Mouse (Mus musculus): ENCODE measurements around the gene Chl1. TPM values are rescaled to one million over a fixed set of nuclear protein-coding genes. Genes with fewer than 3 reads are reported as not detected.

Gene Chl1
- polyA plus RNA-seq (2012; rRNA removed), result 0.07 and 1.3 TPM in 2 replicates

DNA sequence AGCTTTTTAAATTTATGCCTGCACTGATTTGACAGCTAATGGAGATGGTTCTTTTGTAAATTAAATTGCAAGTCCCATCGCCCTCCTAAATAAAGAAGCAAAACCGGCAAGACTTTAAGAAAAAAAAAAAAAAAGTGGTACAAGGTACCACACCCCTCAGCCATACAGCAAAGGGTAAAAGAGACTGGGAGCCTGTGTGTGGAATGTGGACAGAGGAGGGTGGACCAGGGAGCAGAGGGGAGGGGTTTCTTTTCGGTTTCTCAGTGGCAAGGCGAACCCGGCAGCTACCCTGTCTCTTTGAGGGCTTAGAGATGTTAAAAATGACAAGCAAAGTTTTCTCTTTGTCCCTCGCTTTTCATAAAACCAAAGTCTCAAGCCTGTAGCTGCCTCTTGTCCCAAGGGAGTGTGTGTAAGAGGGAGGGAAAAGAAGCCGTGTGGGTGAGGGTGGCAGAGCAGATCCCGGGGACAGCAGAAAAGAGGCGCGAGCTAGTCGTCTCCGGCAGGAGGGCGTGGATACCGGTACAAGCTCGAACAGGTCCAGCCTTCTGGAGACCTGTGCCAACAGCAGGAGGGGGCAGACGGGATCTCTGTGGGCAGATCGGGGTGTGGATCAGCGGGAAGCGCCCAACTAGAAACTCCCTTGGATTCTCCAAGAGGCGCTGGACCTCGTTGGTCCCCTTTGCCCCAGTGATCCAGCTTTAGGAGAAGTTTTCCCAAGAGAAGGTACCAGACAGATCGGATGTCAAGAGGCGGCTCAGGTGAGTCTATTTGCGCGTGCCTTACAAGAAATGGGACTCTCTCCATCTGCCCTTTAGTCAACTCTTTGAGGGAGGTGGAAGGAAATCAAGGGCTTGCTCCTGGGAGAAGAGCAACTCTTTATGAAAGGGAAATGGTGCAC, at the start of gene Chl1:
Gene Chl1, plus strand, starts transcription at position 195 of the 898 bp plus-strand sequence.
- DNase-seq, result no peak
- WGBS, result 4% methylated on average over 25 of the region's 25 CpGs
- TF ChIP-seq CTCF (IDR thresholded peaks at IDR 0.05; ENCODE audit: insufficient read depth, low read length) (no peak), POLR2A (IDR thresholded peaks at IDR 0.05; ENCODE audit: borderline replicate concordance, extremely low read depth, low read depth, low read length) (no peak)
- no peaks in the 10 kb centered on the region for H3K4me1 ChIP-seq (ENCODE audit: control insufficient read depth, insufficient read depth, low read length)
- no peak within 1 kb of the TSS for H3K4me3 ChIP-seq (replicated peaks; ENCODE audit: extremely low read depth, low read depth, low read length)

DNA sequence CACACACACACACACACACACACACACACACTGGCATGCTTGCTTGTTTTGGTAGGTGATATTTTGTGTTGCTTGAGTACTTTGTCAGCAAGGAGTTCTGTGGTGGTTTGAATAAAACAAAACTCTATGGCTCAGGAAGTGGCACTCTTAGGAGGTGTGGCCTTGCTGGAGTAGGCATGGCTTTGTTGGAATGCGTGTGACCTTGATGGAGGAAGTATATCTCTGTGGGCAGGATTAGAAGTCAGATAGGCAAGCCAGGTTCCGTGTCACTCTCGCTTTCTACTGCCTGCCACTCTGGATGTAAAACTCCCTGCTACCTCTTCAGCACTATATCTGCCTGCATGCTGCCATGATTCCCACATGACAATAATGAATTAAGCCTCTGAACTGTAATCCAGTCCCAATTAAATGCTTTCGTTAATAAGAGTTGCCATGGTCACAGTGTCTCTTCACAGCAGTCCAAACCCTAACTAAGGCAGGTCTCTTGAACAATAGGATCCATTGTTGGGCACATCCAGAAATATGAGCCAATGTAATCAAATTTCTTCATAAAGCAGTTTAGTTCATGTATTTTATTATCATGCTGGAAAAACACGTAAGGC, 44.8 kb upstream of the Chl1 start:
- 68% methylated on average over 5 of the region's 5 CpGs for WGBS
- no peak for TF ChIP-seq POLR2A (IDR thresholded peaks at IDR 0.05; ENCODE audit: borderline replicate concordance, extremely low read depth, low read depth, low read length)
- no peak for TF ChIP-seq CTCF (IDR thresholded peaks at IDR 0.05; ENCODE audit: insufficient read depth, low read length)
- no peak for DNase-seq
- Histone ChIP-seq H3K4me1 (ENCODE audit: control insufficient read depth, insufficient read depth, low read length) (no peaks in the 10 kb centered on the region), H3K4me3 (replicated peaks; ENCODE audit: extremely low read depth, low read depth, low read length) (no peak overlapping the region)

DNA sequence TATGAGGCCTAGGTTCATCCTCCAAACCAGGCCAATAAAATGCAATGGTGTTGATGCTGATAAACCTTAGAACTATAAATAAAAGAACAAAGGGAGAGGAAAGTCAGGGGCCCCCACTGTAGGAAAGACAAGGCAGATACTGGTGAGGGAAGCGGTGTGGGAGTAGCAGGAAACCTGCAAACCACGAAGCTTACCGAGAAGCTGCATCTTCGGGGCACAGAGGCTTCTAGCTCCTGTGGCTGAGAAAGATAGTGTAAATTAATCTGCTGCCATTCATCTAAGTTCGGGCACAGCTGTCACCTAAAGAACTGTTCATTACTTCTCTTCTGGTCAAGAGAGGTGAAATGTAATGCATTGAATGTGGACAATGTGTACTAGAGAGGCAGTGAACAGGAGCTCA, 37.1 kb upstream of the Chl1 start:
- no peak for DNase-seq
- TF ChIP-seq CTCF (IDR thresholded peaks at IDR 0.05; ENCODE audit: insufficient read depth, low read length) (no peak), POLR2A (IDR thresholded peaks at IDR 0.05; ENCODE audit: borderline replicate concordance, extremely low read depth, low read depth, low read length) (no peak)
- Histone ChIP-seq H3K4me3 (replicated peaks; ENCODE audit: extremely low read depth, low read depth, low read length) (no peak overlapping the region), H3K4me1 (ENCODE audit: control insufficient read depth, insufficient read depth, low read length) (no peaks in the 10 kb centered on the region)
- WGBS, result 29% methylated on average over 5 of the region's 5 CpGs

DNA sequence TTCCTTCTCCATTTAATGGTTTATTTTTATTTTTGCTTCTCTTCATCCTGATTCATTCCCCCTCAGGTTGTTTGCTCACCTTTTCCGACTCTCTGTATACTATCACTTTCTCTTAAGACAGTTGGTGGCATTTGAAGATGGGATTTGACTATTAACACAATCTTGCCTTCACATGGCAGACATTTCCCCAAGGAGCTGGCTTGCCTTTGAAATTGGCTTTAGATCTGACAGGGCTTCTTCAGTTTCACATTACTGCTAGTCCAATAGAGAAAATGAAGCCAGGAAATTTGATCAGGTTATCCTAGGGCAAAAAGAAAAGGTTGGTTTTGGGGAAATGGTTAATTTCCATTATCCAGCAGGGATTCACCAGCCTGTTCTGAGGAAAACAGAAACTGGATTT, 23.2 kb upstream of the Chl1 start:
- no peak for DNase-seq
- no peak for TF ChIP-seq POLR2A (IDR thresholded peaks at IDR 0.05; ENCODE audit: borderline replicate concordance, extremely low read depth, low read depth, low read length)
- TF ChIP-seq CTCF (IDR thresholded peaks at IDR 0.05; ENCODE audit: insufficient read depth, low read length), result no peak
- 73% methylated on average over 1 of the region's 1 CpGs for WGBS
- H3K4me3 ChIP-seq (replicated peaks; ENCODE audit: extremely low read depth, low read depth, low read length), result no peak overlapping the region
- H3K4me1 ChIP-seq (ENCODE audit: control insufficient read depth, insufficient read depth, low read length), result no peaks in the 10 kb centered on the region

DNA sequence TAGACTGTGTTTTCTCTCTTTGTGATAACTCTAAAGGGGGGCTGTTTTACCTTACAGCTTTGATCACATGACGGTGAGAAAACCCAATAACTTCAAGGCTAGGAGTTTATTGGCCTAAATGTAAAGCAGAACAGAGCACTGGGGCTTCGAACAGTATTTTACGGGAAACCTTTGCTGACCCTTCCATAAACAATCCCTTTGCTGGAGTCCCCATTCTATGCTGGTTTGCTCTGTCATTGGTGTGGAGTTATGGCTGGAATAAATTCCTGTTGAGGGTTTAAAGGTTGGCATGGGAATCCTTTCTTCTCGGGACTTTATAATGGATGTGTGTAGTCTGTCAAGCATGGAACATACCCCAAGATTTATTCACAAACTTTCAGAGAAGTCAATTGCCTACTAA, 12.0 kb upstream of the Chl1 start:
- H3K4me3 ChIP-seq (replicated peaks; ENCODE audit: extremely low read depth, low read depth, low read length), result no peak overlapping the region
- no peaks in the 10 kb centered on the region for H3K4me1 ChIP-seq (ENCODE audit: control insufficient read depth, insufficient read depth, low read length)
- TF ChIP-seq CTCF (IDR thresholded peaks at IDR 0.05; ENCODE audit: insufficient read depth, low read length) (no peak), POLR2A (IDR thresholded peaks at IDR 0.05; ENCODE audit: borderline replicate concordance, extremely low read depth, low read depth, low read length) (no peak)
- DNase-seq, result no peak
- WGBS, result 74% methylated on average over 4 of the region's 4 CpGs

DNA sequence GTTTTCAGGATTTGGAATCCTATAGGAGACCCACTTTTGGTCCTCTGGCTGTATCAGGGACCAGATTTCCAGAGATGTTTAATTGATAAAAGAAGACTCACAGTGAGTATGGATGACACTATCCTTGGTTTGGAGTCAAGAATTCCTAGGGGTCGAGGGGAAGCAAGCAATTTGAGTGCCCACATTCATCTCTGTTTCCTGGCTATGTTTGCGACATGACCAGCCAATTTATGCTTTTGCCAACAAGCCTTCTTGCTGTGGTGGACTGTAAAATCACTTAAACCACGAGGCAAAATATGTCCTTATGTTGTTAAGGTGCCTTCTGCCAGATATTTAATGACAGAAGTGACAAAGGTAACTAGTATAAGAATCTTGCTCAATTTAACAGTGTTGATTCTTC, 6.3 kb upstream of the Chl1 start:
- Histone ChIP-seq H3K4me3 (replicated peaks; ENCODE audit: extremely low read depth, low read depth, low read length) (no peak overlapping the region), H3K4me1 (ENCODE audit: control insufficient read depth, insufficient read depth, low read length) (no peaks in the 10 kb centered on the region)
- WGBS, result 40% methylated on average over 3 of the region's 3 CpGs
- DNase-seq, result no peak
- no peak for TF ChIP-seq POLR2A (IDR thresholded peaks at IDR 0.05; ENCODE audit: borderline replicate concordance, extremely low read depth, low read depth, low read length)

DNA sequence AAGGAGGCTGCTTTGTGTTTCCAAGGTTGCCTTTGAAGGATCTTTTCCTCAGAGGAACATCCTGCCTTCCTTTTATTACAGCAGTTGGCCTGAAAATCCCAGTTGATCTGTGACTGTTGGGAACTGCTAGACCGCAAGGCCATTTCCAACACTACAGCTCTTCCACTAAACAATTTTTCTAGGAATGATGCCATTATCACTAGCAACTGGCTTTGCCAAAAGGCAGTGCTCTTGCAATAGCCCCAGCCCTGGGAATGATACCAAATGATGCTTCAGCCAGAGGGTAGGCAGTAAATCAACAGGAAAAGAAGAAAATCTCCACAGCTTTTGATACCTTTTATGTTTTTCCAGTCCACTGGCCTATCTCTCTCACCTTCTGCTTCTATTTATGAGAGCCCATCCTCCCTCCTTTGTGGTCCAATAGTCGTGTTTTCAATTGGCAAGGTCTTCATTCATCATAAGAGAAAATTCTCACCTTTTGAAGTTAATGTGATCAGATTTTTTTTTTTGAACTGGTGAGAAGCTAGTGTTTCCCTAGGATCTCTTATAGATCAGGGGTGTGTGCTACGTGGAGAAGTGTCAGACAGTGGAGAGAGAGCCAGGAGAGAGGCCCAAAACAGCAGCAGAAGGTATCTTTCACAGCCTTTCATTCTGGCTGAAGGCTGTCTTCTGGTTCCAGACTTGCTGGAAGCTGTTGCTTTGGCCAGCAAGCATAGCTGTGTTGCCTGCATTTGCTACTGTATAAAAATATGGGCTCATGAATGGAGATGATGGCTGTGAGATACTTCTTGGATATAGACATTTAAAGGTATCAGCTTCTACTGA, 2.4 kb upstream of the Chl1 start:
- DNase-seq, result no peak
- no peak for TF ChIP-seq CTCF (IDR thresholded peaks at IDR 0.05; ENCODE audit: insufficient read depth, low read length)
- no peak for TF ChIP-seq POLR2A (IDR thresholded peaks at IDR 0.05; ENCODE audit: borderline replicate concordance, extremely low read depth, low read depth, low read length)
- Histone ChIP-seq H3K4me1 (ENCODE audit: control insufficient read depth, insufficient read depth, low read length) (no peaks in the 10 kb centered on the region), H3K4me3 (replicated peaks; ENCODE audit: extremely low read depth, low read depth, low read length) (no peak overlapping the region)
- 43% methylated on average over 3 of the region's 3 CpGs for WGBS

DNA sequence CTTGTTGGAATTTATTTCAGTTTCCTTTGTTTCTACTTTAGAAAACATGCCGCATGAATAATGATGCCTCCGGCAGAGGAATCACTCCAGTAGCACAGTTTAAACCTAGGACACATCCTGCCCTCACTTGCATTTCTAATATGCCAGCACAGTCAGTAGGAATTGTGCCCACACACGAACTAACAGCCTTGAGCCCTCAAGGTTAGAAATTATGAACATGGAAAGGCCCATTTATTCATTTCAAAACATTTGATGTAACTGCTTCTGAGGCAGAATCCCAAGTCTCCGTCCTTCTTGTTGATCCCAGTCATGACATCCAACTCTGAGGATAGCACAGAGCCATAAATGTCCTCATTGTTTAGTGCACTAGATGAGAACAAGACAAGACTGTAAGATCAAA, 790 bp upstream of the Chl1 start:
- DNase-seq, result no peak
- TF ChIP-seq CTCF (IDR thresholded peaks at IDR 0.05; ENCODE audit: insufficient read depth, low read length) (no peak), POLR2A (IDR thresholded peaks at IDR 0.05; ENCODE audit: borderline replicate concordance, extremely low read depth, low read depth, low read length) (no peak)
- WGBS, result 67% methylated on average over 4 of the region's 4 CpGs
- H3K4me1 ChIP-seq (ENCODE audit: control insufficient read depth, insufficient read depth, low read length), result no peaks in the 10 kb centered on the region
- no peak overlapping the region for H3K4me3 ChIP-seq (replicated peaks; ENCODE audit: extremely low read depth, low read depth, low read length)

DNA sequence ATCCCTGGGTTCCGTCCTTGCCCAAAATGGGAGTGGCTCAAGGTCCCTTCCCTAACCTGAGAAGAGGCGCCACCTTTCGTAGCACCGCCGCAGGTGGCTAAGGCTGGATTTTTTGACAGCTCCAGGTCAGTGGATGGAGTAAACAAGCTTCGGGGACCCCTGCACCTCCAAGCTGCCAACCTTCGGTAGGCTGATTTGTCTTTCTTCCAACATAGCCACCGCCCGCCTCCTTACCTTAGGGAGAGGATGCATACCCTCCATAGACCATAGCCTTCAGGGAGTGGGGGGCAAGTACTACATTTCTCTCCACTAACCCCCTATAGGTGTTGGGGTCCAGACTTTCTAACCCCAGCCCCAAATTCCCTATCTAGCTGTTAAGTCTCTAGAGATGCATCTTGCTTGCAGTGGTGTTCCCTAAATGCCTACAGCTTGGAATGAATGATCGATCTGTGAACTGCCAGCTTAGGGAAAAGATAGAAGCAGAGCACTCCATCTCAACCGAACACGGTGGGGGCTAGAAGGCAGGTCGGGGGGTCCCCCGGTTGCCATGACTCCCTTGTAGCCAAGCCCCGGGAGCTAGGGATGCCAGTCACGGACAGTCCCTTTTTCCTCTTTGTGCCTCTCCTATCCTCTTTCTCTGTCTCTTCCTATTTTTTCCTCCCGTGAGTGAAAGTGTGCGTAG, 1.0 kb downstream of the Chl1 start:
- TF ChIP-seq CTCF (IDR thresholded peaks at IDR 0.05; ENCODE audit: insufficient read depth, low read length) (no peak), POLR2A (IDR thresholded peaks at IDR 0.05; ENCODE audit: borderline replicate concordance, extremely low read depth, low read depth, low read length) (no peak)
- WGBS, result 4% methylated on average over 18 of the region's 18 CpGs
- H3K4me3 ChIP-seq (replicated peaks; ENCODE audit: extremely low read depth, low read depth, low read length), result no peak overlapping the region
- H3K4me1 ChIP-seq (ENCODE audit: control insufficient read depth, insufficient read depth, low read length), result no peaks in the 10 kb centered on the region
- no peak for DNase-seq
